9 mouse cellular contexts compared by ENCODE assay signal in the genomic region with DNA sequence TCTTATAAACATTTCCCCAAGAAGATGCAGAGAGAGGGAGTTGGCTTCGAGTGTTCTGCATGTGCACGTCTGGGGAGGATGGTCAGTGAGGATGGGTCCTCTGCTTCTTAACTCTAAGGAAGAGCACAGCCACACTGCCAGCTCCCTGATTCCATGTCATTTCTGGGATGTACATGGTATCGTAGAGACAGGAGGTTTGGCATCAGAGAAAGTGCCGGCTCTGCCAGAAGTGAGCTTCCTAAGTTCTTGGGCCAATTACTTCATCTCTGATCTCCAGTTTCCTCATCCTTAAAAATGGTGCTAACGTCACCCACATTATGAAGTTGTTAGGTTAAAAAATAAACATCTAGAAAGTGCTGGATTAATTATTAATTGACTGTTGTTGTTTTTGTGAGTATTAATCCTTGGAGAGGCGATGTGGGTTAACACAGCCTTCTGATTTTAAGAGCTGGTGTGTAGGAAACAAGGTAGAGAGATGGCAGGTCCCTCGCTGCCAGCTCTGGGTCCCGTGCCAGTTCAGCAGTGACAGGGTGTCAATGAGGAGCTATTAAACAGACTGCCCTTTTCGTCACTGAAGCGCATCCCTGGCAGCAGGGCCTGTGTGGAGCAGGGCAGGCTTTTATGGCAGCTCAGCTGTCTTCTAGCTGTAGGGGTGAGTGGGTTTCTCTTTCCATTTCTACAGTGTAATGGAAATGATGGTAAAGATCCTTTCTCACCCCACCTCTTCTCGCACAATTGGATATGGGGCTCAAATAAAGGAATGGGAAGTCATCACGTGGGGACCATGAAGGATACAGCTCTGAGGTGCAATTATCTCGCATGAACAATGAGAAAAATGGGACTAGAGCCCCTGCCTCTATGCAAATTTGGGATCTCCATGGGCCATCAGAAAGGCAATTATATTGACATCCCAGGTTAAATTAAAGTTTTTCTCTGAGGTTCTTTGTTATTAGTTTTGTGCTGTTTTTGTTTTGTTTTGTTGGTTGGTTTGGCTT.
A peak's percentile ranks its signal among the peaks of the same experiment; 100 is the strongest.
DNase-seq lines count a peak whose midpoint lies in the region; ATAC-seq lines count a peak whose summit lies in the region.
"Had no signal": no experiment of that assay in that cellular context is flagged by ENCODE, and none has a peak within 500 bp of the region (broad histone marks: within the 10 kb centered on the region; RNA-seq: fewer than 3 reads in every experiment).

No protein-coding gene starts in this region.

- peak; percentile 90 for ATAC-seq in forebrain, embryonic 14.5 days
- peak; percentile 68; the same call in 1 of the 2 replicates for ATAC-seq in kidney, embryonic 14.5 days (ENCODE audit: low FRiP score, low TSS enrichment)
- peak; percentile 87 for ATAC-seq in neural tube, embryonic 14.5 days (ENCODE audit: low read depth)

- H3K27ac ChIP-seq in heart, embryonic 10.5 days, result no peak overlapping the region
- H3K27ac ChIP-seq in forebrain, embryonic 14.5 days (ENCODE audit: low read depth, low read length), result peak overlapping the region; percentile 60
- H3K27ac ChIP-seq in kidney, embryonic 14.5 days (ENCODE audit: low read depth, low read length), result no peak overlapping the region
- H3K27ac ChIP-seq in neural tube, embryonic 14.5 days (ENCODE audit: low read depth, low read length), result peak overlapping the region; percentile 66
- H3K27ac ChIP-seq: lung, embryonic 15.5 days had no signal

- no peaks in the 10 kb centered on the region for H3K27me3 ChIP-seq in heart, embryonic 10.5 days (ENCODE audit: insufficient read depth, poor library complexity, severe bottlenecking)
- no peaks in the 10 kb centered on the region for H3K27me3 ChIP-seq in forebrain, embryonic 14.5 days (replicated peaks; ENCODE audit: control insufficient read depth, insufficient read depth, low read length)
- H3K27me3 ChIP-seq in kidney, embryonic 14.5 days (ENCODE audit: control insufficient read depth, insufficient read depth, low read length), result no peaks in the 10 kb centered on the region
- no peaks in the 10 kb centered on the region for H3K27me3 ChIP-seq in neural tube, embryonic 14.5 days (ENCODE audit: control insufficient read depth, insufficient read depth, low read length)
- H3K27me3 ChIP-seq: lung, embryonic 15.5 days had no signal

- no peaks in the 10 kb centered on the region for H3K9me3 ChIP-seq in heart, embryonic 10.5 days
- H3K9me3 ChIP-seq in forebrain, embryonic 14.5 days (replicated peaks; ENCODE audit: control insufficient read depth, low read length), result no peaks in the 10 kb centered on the region
- no peaks in the 10 kb centered on the region for H3K9me3 ChIP-seq in kidney, embryonic 14.5 days (ENCODE audit: control insufficient read depth, low read length)
- no peaks in the 10 kb centered on the region for H3K9me3 ChIP-seq in neural tube, embryonic 14.5 days (ENCODE audit: control insufficient read depth, low read length)
- H3K9me3 ChIP-seq: lung, embryonic 15.5 days had no signal

- H3K4me2 ChIP-seq in forebrain, embryonic 14.5 days (ENCODE audit: low read length), result no peak overlapping the region
- H3K4me2 ChIP-seq in kidney, embryonic 14.5 days (replicated peaks; ENCODE audit: low read depth, low read length), result no peak overlapping the region
- H3K4me2 ChIP-seq in neural tube, embryonic 14.5 days (ENCODE audit: low read depth, low read length), result no peak overlapping the region
- H3K4me2 ChIP-seq: lung, embryonic 15.5 days had no signal

- H3K9ac ChIP-seq in forebrain, embryonic 14.5 days (ENCODE audit: low read length), result no peak overlapping the region
- no peak overlapping the region for H3K9ac ChIP-seq in kidney, embryonic 14.5 days (ENCODE audit: low read depth, low read length)
- no peak overlapping the region for H3K9ac ChIP-seq in neural tube, embryonic 14.5 days (replicated peaks; ENCODE audit: low read depth, low read length)
- H3K9ac ChIP-seq: lung, embryonic 15.5 days had no signal

- peak; percentile 48 for DNase-seq in heart, postnatal 4 days
- DNase-seq in heart, embryonic 10.5 days (ENCODE audit: low spot score), result no peak
- peak; percentile 85 for DNase-seq in forebrain, embryonic 14.5 days (ENCODE audit: low spot score)
- DNase-seq in spleen, adult 12 weeks (ENCODE audit: low spot score), result no peak
- no peak for DNase-seq in thymus, postnatal 36 days
- no peak for DNase-seq in layer of hippocampus, adult 8-10 months (ENCODE audit: low spot score in 2 of 2)

- H3K4me1 ChIP-seq in heart, embryonic 10.5 days, result no peaks in the 10 kb centered on the region
- H3K4me1 ChIP-seq in forebrain, embryonic 14.5 days (ENCODE audit: control insufficient read depth, insufficient read depth, low read length), result peaks cover 26% of the 10 kb centered on the region
- no peaks in the 10 kb centered on the region for H3K4me1 ChIP-seq in kidney, embryonic 14.5 days (ENCODE audit: control insufficient read depth, insufficient read depth, low read length)
- peaks cover 19% of the 10 kb centered on the region; the same call in 1 of the 2 replicates for H3K4me1 ChIP-seq in neural tube, embryonic 14.5 days (ENCODE audit: control insufficient read depth, insufficient read depth, low read length)

- H3K36me3 ChIP-seq in heart, embryonic 10.5 days, result no peaks in the 10 kb centered on the region
- H3K36me3 ChIP-seq in forebrain, embryonic 14.5 days (ENCODE audit: control insufficient read depth, insufficient read depth, low read length), result no peaks in the 10 kb centered on the region
- H3K36me3 ChIP-seq in kidney, embryonic 14.5 days (ENCODE audit: control insufficient read depth, insufficient read depth, low read length), result no peaks in the 10 kb centered on the region
- no peaks in the 10 kb centered on the region for H3K36me3 ChIP-seq in neural tube, embryonic 14.5 days (ENCODE audit: control insufficient read depth, insufficient read depth, low read length)
- H3K36me3 ChIP-seq: lung, embryonic 15.5 days had no signal

- 76% methylated on average over 13 of the region's 13 CpGs for WGBS in heart, embryonic 10.5 days
- 41% methylated on average over 13 of the region's 13 CpGs for WGBS in forebrain, embryonic 14.5 days
- 61% methylated on average over 13 of the region's 13 CpGs for WGBS in kidney, embryonic 14.5 days
- 42% methylated on average over 13 of the region's 13 CpGs for WGBS in neural tube, embryonic 14.5 days

- no peak overlapping the region for H3K4me3 ChIP-seq in heart, embryonic 10.5 days
- no peak overlapping the region for H3K4me3 ChIP-seq in forebrain, embryonic 14.5 days (ENCODE audit: low read depth, low read length)
- no peak overlapping the region for H3K4me3 ChIP-seq in kidney, embryonic 14.5 days (ENCODE audit: low read length)
- no peak overlapping the region for H3K4me3 ChIP-seq in neural tube, embryonic 14.5 days (ENCODE audit: low read depth, low read length)
- H3K4me3 ChIP-seq: lung, embryonic 15.5 days had no signal

Comparison
In these comparisons a context has a peak if more than half of its experiments do, and no peak if none do; other contexts are left out.
1. DNase-seq: peak in heart, postnatal 4 days (single experiment) and forebrain, embryonic 14.5 days (single experiment); none in heart, embryonic 10.5 days (single experiment), spleen, adult 12 weeks (single experiment), thymus, postnatal 36 days (0 of 2) and layer of hippocampus, adult 8-10 months (0 of 2).
2. H3K27ac ChIP-seq: peak in forebrain, embryonic 14.5 days (single experiment) and neural tube, embryonic 14.5 days (single experiment); none in heart, embryonic 10.5 days (single experiment) and kidney, embryonic 14.5 days (single experiment).
3. Peak in every context shown above with its lines, with median percentiles within 50 percentile points of each other: ATAC-seq.